Mouse (Mus musculus) heart, postnatal 25 days (tissue): ENCODE results near the gene Gm11985. TPM values are rescaled to one million over a fixed set of nuclear protein-coding genes. Genes with fewer than 3 reads are reported as not detected.

ENCODE experiments used
- total RNA-seq, 2 experiments: library from RNA; stranded (reverse); gene quantifications; 2 replicates each; pipeline ENCODE4 v1.2.3; 2021

Gene Gm11985
- total RNA-seq, 2 experiments from 2014 or later = not detected

Other genes with a start within 250 kb of the Gm11985 start
- 1 to 10 TPM; 2.2 to 2.5 TPM for gene Adcy1, start 125.1 kb downstream of the Gm11985 start, total RNA-seq
- not detected for gene Igfbp1, start 9.2 kb upstream of the Gm11985 start, total RNA-seq
- gene Igfbp3, start 25.4 kb upstream of the Gm11985 start, total RNA-seq = 10 to 100 TPM; 35.3 to 44.3 TPM